Mouse (Mus musculus): ENCODE measurements around the gene Cspg4. TPM values are rescaled to one million over a fixed set of nuclear protein-coding genes. Genes with fewer than 3 reads are reported as not detected.
"Not testable (repeated sequence)": the region's sequence is repeated elsewhere in the genome, so short reads cannot be mapped to it uniquely, and the experiment has no call there.

The Cspg4 gene
- total RNA-seq, 2 experiments from 2014 or later, result not detected

- no peak for ATAC-seq (replicated peaks; ENCODE audit: low FRiP score, poor library complexity, severe bottlenecking)
Observed at GRCm38 (mm10) chr9:56922746-56923145, 57.9 kb downstream of the Cspg4 start.

- no peak for ATAC-seq (replicated peaks; ENCODE audit: low FRiP score, poor library complexity, severe bottlenecking)
Observed at GRCm38 (mm10) chr9:56923841-56924650, 59.2 kb downstream of the Cspg4 start.

GRCm38 (mm10) chr9:56924651-56925027, 59.8 kb downstream of the Cspg4 start:
- ATAC-seq (replicated peaks; ENCODE audit: low FRiP score, poor library complexity, severe bottlenecking), result no peak

- ATAC-seq (replicated peaks; ENCODE audit: low FRiP score, poor library complexity, severe bottlenecking), result no peak
Observed at GRCm38 (mm10) chr9:56925291-56926024, 60.6 kb downstream of the Cspg4 start.

GRCm38 (mm10) chr9:56926025-56926360, 61.2 kb downstream of the Cspg4 start:
- ATAC-seq (replicated peaks; ENCODE audit: low FRiP score, poor library complexity, severe bottlenecking), result no peak

GRCm38 (mm10) chr9:56926387-56926786, 61.6 kb downstream of the Cspg4 start:
- no peak for ATAC-seq (replicated peaks; ENCODE audit: low FRiP score, poor library complexity, severe bottlenecking)

- no peak for ATAC-seq (replicated peaks; ENCODE audit: low FRiP score, poor library complexity, severe bottlenecking)
Observed at GRCm38 (mm10) chr9:56927191-56928012, 62.6 kb downstream of the Cspg4 start.

- ATAC-seq (replicated peaks; ENCODE audit: low FRiP score, poor library complexity, severe bottlenecking), result peak; percentile 73
Observed at GRCm38 (mm10) chr9:56928041-56928811, 63.4 kb downstream of the Cspg4 start, which contains the start of gene Snx33. Gene Snx33 (minus strand): TSS chr9:56928371.

GRCm38 (mm10) chr9:56929496-56929895, 64.7 kb downstream of the Cspg4 start:
- ATAC-seq (replicated peaks; ENCODE audit: low FRiP score, poor library complexity, severe bottlenecking), result no peak

- no peak for ATAC-seq (replicated peaks; ENCODE audit: low FRiP score, poor library complexity, severe bottlenecking)
Observed at GRCm38 (mm10) chr9:56930556-56930955, 65.7 kb downstream of the Cspg4 start.

GRCm38 (mm10) chr9:56936861-56937222, 72.0 kb downstream of the Cspg4 start:
- ATAC-seq (replicated peaks; ENCODE audit: low FRiP score, poor library complexity, severe bottlenecking), result no peak

- peak; percentile 93 for ATAC-seq (replicated peaks; ENCODE audit: low FRiP score, poor library complexity, severe bottlenecking)
Observed at GRCm38 (mm10) chr9:56937223-56938160, 72.7 kb downstream of the Cspg4 start, which contains the start of gene Imp3. Gene Imp3 (plus strand): TSS chr9:56937475.

- no peak for ATAC-seq (replicated peaks; ENCODE audit: low FRiP score, poor library complexity, severe bottlenecking)
Observed at GRCm38 (mm10) chr9:56938374-56938773, 73.5 kb downstream of the Cspg4 start.

GRCm38 (mm10) chr9:56947481-56947880, 82.6 kb downstream of the Cspg4 start:
- not testable (repeated sequence) for ATAC-seq (replicated peaks; ENCODE audit: low FRiP score, poor library complexity, severe bottlenecking)

GRCm38 (mm10) chr9:56948699-56949098, 83.9 kb downstream of the Cspg4 start:
- not testable (repeated sequence) for ATAC-seq (replicated peaks; ENCODE audit: low FRiP score, poor library complexity, severe bottlenecking)
